Mouse (Mus musculus): ENCODE data around the gene Trmt1. TPM values are rescaled to one million over a fixed set of nuclear protein-coding genes. Genes with fewer than 3 reads are reported as not detected.

The Trmt1 gene
- polyA plus RNA-seq, 1 experiment from 2014 or later, result 61.5 TPM

- Histone ChIP-seq H3K4me3 (ENCODE audit: low read depth, low read length) (peak overlapping the region; percentile 18; the same call in 1 of the 2 replicates), H3K9ac (replicated peaks; ENCODE audit: low read length) (peak overlapping the region; percentile 22; the same call in 1 of the 2 replicates), H3K4me2 (ENCODE audit: low read depth, low read length) (peak overlapping the region; percentile 29; the same call in 1 of the 2 replicates), H3K4me1 (ENCODE audit: control insufficient read depth, insufficient read depth, low read length) (peaks cover 28% of the 10 kb centered on the region), H3K27ac (replicated peaks; ENCODE audit: low read depth, low read length) (no peak overlapping the region), H3K27me3 (ENCODE audit: control insufficient read depth, insufficient read depth, low read length) (peaks cover 75% of the 10 kb centered on the region), H3K36me3 (replicated peaks; ENCODE audit: control insufficient read depth, insufficient read depth, low read depth, low read length) (no peaks in the 10 kb centered on the region), H3K9me3 (replicated peaks; ENCODE audit: control insufficient read depth, low read length) (no peaks in the 10 kb centered on the region)
- WGBS, result 2% methylated on average over 16 of the region's 16 CpGs
- ATAC-seq (replicated peaks; ENCODE audit: insufficient number of reproducible peaks, low FRiP score, low TSS enrichment, low read depth) (no peak), DNase-seq (ENCODE audit: low spot score) (peak; percentile 87)
These were observed 18.2 kb downstream of the Trmt1 start for GRCm38 (mm10) chr8:84704356-84704755.

DNA sequence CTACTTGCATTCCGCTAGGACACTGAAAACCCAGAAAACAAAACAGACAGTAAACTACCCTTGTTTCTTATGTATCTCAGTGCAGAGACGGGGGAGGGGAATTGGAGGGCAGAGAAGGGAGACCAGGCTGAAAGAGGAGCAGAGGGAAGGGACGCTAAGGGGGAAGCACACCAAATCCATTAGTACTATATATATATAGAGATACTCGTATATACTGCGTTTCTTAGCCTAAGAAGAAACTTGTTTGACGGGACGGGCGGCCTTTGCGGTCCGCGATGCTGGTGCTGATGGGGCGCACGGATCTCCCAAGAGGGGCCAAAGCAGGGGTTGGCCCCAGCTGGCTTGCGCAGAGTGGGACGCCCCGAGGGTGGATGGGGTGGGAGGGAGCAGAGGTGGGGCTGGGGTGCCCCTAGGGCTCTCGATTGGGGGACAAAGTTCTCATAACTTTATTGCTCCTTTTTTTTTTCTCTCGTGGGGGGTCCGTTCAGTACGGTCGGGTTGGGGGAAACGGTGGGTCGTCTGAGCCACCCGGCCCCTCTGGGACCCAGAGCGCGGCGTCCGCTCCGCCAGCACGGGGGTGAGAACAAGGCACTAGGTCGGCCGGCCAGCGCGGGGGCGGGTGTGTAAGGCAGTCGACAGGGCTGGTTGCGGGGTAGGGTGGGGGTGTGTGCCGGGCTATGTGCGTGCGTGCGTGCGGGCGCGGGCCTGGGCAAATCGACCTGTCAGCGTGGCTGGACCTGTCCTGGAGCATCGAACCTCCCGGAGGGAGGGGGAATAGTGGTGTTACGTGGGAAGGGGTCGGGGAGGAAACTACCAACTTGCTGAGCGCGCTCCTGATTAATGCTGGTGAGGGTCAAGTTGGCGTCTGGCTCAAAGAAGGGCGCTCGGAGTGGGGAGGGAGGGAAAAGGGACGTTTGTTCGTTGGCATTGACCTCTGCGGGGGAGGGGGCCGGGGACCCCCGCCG, 19.0 kb downstream of the Trmt1 start:
- Histone ChIP-seq H3K36me3 (replicated peaks; ENCODE audit: control insufficient read depth, insufficient read depth, low read depth, low read length) (no peaks in the 10 kb centered on the region), H3K4me1 (ENCODE audit: control insufficient read depth, insufficient read depth, low read length) (peaks cover 28% of the 10 kb centered on the region), H3K4me3 (ENCODE audit: low read depth, low read length) (peak overlapping the region; percentile 21), H3K9me3 (replicated peaks; ENCODE audit: control insufficient read depth, low read length) (no peaks in the 10 kb centered on the region), H3K9ac (replicated peaks; ENCODE audit: low read length) (no peak overlapping the region; the same call in 1 of the 2 replicates), H3K27ac (replicated peaks; ENCODE audit: low read depth, low read length) (no peak overlapping the region), H3K27me3 (ENCODE audit: control insufficient read depth, insufficient read depth, low read length) (peaks cover 75% of the 10 kb centered on the region), H3K4me2 (ENCODE audit: low read depth, low read length) (peak overlapping the region; percentile 34)
- 2% methylated on average over 50 of the region's 61 CpGs for WGBS
- ATAC-seq (replicated peaks; ENCODE audit: insufficient number of reproducible peaks, low FRiP score, low TSS enrichment, low read depth) (no peak), DNase-seq (ENCODE audit: low spot score) (no peak)

DNA sequence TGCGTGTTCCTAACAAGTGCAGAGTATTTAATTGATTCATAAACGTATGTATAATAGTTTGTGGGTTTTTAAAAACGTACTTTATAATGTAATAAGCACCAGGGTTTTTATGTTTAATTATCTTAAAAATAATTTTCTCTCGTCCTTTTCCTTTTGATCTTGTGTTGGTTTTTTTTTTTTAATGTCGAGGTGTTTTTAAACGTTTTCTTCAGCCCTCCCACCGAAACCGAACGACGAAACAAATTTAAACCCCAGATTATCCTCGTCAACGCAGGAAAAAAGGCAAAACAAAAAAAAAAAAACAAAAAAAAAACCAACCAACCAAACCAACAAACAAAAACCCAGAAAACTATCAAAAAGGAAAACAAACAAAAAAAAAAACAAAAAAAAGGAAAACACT, 19.9 kb downstream of the Trmt1 start:
- Histone ChIP-seq H3K4me1 (ENCODE audit: control insufficient read depth, insufficient read depth, low read length) (peaks cover 28% of the 10 kb centered on the region), H3K27me3 (ENCODE audit: control insufficient read depth, insufficient read depth, low read length) (peaks cover 75% of the 10 kb centered on the region), H3K4me2 (ENCODE audit: low read depth, low read length) (peak overlapping the region; percentile 34), H3K27ac (replicated peaks; ENCODE audit: low read depth, low read length) (no peak overlapping the region), H3K9ac (replicated peaks; ENCODE audit: low read length) (no peak overlapping the region; the same call in 1 of the 2 replicates), H3K9me3 (replicated peaks; ENCODE audit: control insufficient read depth, low read length) (no peaks in the 10 kb centered on the region), H3K4me3 (ENCODE audit: low read depth, low read length) (peak overlapping the region; percentile 21), H3K36me3 (replicated peaks; ENCODE audit: control insufficient read depth, insufficient read depth, low read depth, low read length) (no peaks in the 10 kb centered on the region)
- ATAC-seq (replicated peaks; ENCODE audit: insufficient number of reproducible peaks, low FRiP score, low TSS enrichment, low read depth), result no peak
- no peak for DNase-seq (ENCODE audit: low spot score)
- WGBS, result under 1% methylated on average over 12 of the region's 12 CpGs

- Histone ChIP-seq H3K4me2 (ENCODE audit: low read depth, low read length) (peak overlapping the region; percentile 36), H3K4me3 (ENCODE audit: low read depth, low read length) (peak overlapping the region; percentile 4; the same call in 1 of the 2 replicates), H3K27ac (replicated peaks; ENCODE audit: low read depth, low read length) (no peak overlapping the region), H3K9me3 (replicated peaks; ENCODE audit: control insufficient read depth, low read length) (no peaks in the 10 kb centered on the region), H3K27me3 (ENCODE audit: control insufficient read depth, insufficient read depth, low read length) (peaks cover 74% of the 10 kb centered on the region), H3K9ac (replicated peaks; ENCODE audit: low read length) (peak overlapping the region; percentile 46), H3K36me3 (replicated peaks; ENCODE audit: control insufficient read depth, insufficient read depth, low read depth, low read length) (no peaks in the 10 kb centered on the region), H3K4me1 (ENCODE audit: control insufficient read depth, insufficient read depth, low read length) (peaks cover 32% of the 10 kb centered on the region)
- 0% methylated on average over 40 of the region's 45 CpGs for WGBS
- ATAC-seq (replicated peaks; ENCODE audit: insufficient number of reproducible peaks, low FRiP score, low TSS enrichment, low read depth) (no peak), DNase-seq (ENCODE audit: low spot score) (no peak)
These were observed 20.6 kb downstream of the Trmt1 start for GRCm38 (mm10) chr8:84706610-84707266.

- WGBS, result under 1% methylated on average over 22 of the region's 22 CpGs
- Histone ChIP-seq H3K36me3 (replicated peaks; ENCODE audit: control insufficient read depth, insufficient read depth, low read depth, low read length) (no peaks in the 10 kb centered on the region), H3K4me2 (ENCODE audit: low read depth, low read length) (peak overlapping the region; percentile 36), H3K9me3 (replicated peaks; ENCODE audit: control insufficient read depth, low read length) (no peaks in the 10 kb centered on the region), H3K27ac (replicated peaks; ENCODE audit: low read depth, low read length) (no peak overlapping the region), H3K4me1 (ENCODE audit: control insufficient read depth, insufficient read depth, low read length) (peaks cover 32% of the 10 kb centered on the region), H3K9ac (replicated peaks; ENCODE audit: low read length) (peak overlapping the region; percentile 46; the same call in 1 of the 2 replicates), H3K27me3 (ENCODE audit: control insufficient read depth, insufficient read depth, low read length) (peaks cover 67% of the 10 kb centered on the region), H3K4me3 (ENCODE audit: low read depth, low read length) (peak overlapping the region; percentile 13)
- ATAC-seq (replicated peaks; ENCODE audit: insufficient number of reproducible peaks, low FRiP score, low TSS enrichment, low read depth), result no peak
- no peak for DNase-seq (ENCODE audit: low spot score)
These were observed 21.3 kb downstream of the Trmt1 start for GRCm38 (mm10) chr8:84707267-84707883.

DNA sequence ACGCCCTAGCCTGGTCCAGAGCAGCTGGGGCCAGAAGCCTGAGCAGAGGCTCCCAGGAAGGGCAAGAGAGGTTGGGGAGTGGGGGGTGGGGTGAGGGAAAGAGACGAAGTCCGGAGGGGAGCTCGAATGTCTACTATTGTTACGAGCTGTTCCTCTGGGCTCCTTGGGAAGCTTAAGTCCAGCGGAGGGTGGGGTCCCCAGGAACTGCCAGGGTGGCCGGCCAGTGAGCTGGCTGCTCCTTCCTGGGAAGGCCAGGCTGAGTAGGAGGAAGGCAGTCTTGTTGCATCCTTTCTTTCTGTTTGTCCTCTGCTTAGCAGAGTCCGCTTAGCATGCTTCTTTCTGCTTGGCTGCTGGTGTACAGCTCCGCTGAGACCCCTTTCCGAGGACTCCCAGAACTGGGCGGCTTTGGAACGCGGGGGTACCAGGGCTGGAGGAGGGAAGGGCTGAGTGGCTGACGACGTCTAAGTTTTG, 22.0 kb downstream of the Trmt1 start:
- H3K36me3 ChIP-seq (replicated peaks; ENCODE audit: control insufficient read depth, insufficient read depth, low read depth, low read length), result no peaks in the 10 kb centered on the region
- H3K27me3 ChIP-seq (ENCODE audit: control insufficient read depth, insufficient read depth, low read length), result peaks cover 61% of the 10 kb centered on the region
- H3K9me3 ChIP-seq (replicated peaks; ENCODE audit: control insufficient read depth, low read length), result no peaks in the 10 kb centered on the region
- H3K9ac ChIP-seq (replicated peaks; ENCODE audit: low read length), result peak overlapping the region; percentile 13; the same call in 1 of the 2 replicates
- H3K4me1 ChIP-seq (ENCODE audit: control insufficient read depth, insufficient read depth, low read length), result peaks cover 36% of the 10 kb centered on the region
- H3K4me3 ChIP-seq (ENCODE audit: low read depth, low read length), result no peak overlapping the region
- H3K27ac ChIP-seq (replicated peaks; ENCODE audit: low read depth, low read length), result no peak overlapping the region
- WGBS, result 4% methylated on average over 14 of the region's 15 CpGs
- H3K4me2 ChIP-seq (ENCODE audit: low read depth, low read length), result peak overlapping the region; percentile 30; the same call in 1 of the 2 replicates
- no peak for DNase-seq (ENCODE audit: low spot score)
- no peak for ATAC-seq (replicated peaks; ENCODE audit: insufficient number of reproducible peaks, low FRiP score, low TSS enrichment, low read depth)

- Histone ChIP-seq H3K27ac (replicated peaks; ENCODE audit: low read depth, low read length) (no peak overlapping the region), H3K9me3 (replicated peaks; ENCODE audit: control insufficient read depth, low read length) (no peaks in the 10 kb centered on the region), H3K9ac (replicated peaks; ENCODE audit: low read length) (no peak overlapping the region), H3K27me3 (ENCODE audit: control insufficient read depth, insufficient read depth, low read length) (peaks cover 60% of the 10 kb centered on the region), H3K4me2 (ENCODE audit: low read depth, low read length) (no peak overlapping the region), H3K36me3 (replicated peaks; ENCODE audit: control insufficient read depth, insufficient read depth, low read depth, low read length) (no peaks in the 10 kb centered on the region), H3K4me1 (ENCODE audit: control insufficient read depth, insufficient read depth, low read length) (peaks cover 43% of the 10 kb centered on the region), H3K4me3 (ENCODE audit: low read depth, low read length) (no peak overlapping the region)
- DNase-seq (ENCODE audit: low spot score) (peak; percentile 96), ATAC-seq (replicated peaks; ENCODE audit: insufficient number of reproducible peaks, low FRiP score, low TSS enrichment, low read depth) (peak; percentile 63)
- 13% methylated on average over 12 of the region's 12 CpGs for WGBS
These were observed 22.8 kb downstream of the Trmt1 start for GRCm38 (mm10) chr8:84708774-84709475.
